In genomic region chr2:146583807-146584388, GRCm38 (mm10) we compare ENCODE assay signal across 29 mouse cellular contexts.
DNase-seq lines count a peak whose midpoint lies in the region; ATAC-seq and TF ChIP-seq lines count a peak whose summit lies in the region.
"Had no signal": no experiment of that assay in that cellular context is flagged by ENCODE, and none has a peak within 500 bp of the region (broad histone marks: within the 10 kb centered on the region; RNA-seq: fewer than 3 reads in every experiment).

No protein-coding gene starts in this region.

- no peak overlapping the region; the same call in 1 of the 2 replicates for H3K27ac ChIP-seq in liver, adult 2 months (replicated peaks; ENCODE audit: insufficient read depth, low read depth, low read length)
- H3K27ac ChIP-seq in forebrain, embryonic 14.5 days (ENCODE audit: low read depth, low read length), result no peak overlapping the region
- H3K27ac ChIP-seq in forebrain, embryonic 16.5 days (ENCODE audit: low read length), result no peak overlapping the region
- H3K27ac ChIP-seq: embryonic facial prominence, embryonic 12.5 days; embryonic facial prominence, embryonic 15.5 days; forebrain, embryonic 15.5 days; heart, embryonic 15.5 days; hindbrain, embryonic 10.5 days; hindbrain, embryonic 13.5 days had no signal

- no peak for TF ChIP-seq CTCF in liver, adult 2 months (IDR thresholded peaks at IDR 0.05; ENCODE audit: low read depth, low read length)

- H3K27me3 ChIP-seq in liver, adult 2 months (ENCODE audit: control insufficient read depth, insufficient read depth, low read length), result no peaks in the 10 kb centered on the region
- H3K27me3 ChIP-seq in forebrain, embryonic 14.5 days (replicated peaks; ENCODE audit: control insufficient read depth, insufficient read depth, low read length), result no peaks in the 10 kb centered on the region
- no peaks in the 10 kb centered on the region for H3K27me3 ChIP-seq in forebrain, embryonic 16.5 days (replicated peaks; ENCODE audit: control insufficient read depth, insufficient read depth, low read length)
- H3K27me3 ChIP-seq: CH12.LX; embryonic facial prominence, embryonic 12.5 days; embryonic facial prominence, embryonic 15.5 days; forebrain, embryonic 15.5 days; heart, embryonic 12.5 days; heart, embryonic 15.5 days; hindbrain, embryonic 13.5 days had no signal

- no peak for TF ChIP-seq POLR2A in liver, adult 2 months (IDR thresholded peaks at IDR 0.05; ENCODE audit: extremely low read depth, insufficient read depth, low read length)

- H3K4me2 ChIP-seq in forebrain, embryonic 14.5 days (ENCODE audit: low read length), result no peak overlapping the region
- no peak overlapping the region for H3K4me2 ChIP-seq in forebrain, embryonic 16.5 days (ENCODE audit: low read length)
- H3K4me2 ChIP-seq: embryonic facial prominence, embryonic 12.5 days; embryonic facial prominence, embryonic 15.5 days; forebrain, embryonic 15.5 days; heart, embryonic 12.5 days; heart, embryonic 15.5 days; hindbrain, embryonic 13.5 days had no signal

- H3K4me1 ChIP-seq in liver, adult 2 months (ENCODE audit: control insufficient read depth, insufficient read depth, low read length), result peaks cover 10% of the 10 kb centered on the region; the same call in 1 of the 2 replicates
- no peaks in the 10 kb centered on the region for H3K4me1 ChIP-seq in forebrain, embryonic 14.5 days (ENCODE audit: control insufficient read depth, insufficient read depth, low read length)
- H3K4me1 ChIP-seq in forebrain, embryonic 16.5 days (replicated peaks; ENCODE audit: control insufficient read depth, insufficient read depth, low read length), result no peaks in the 10 kb centered on the region
- H3K4me1 ChIP-seq: embryonic facial prominence, embryonic 12.5 days; embryonic facial prominence, embryonic 15.5 days; forebrain, embryonic 15.5 days; heart, embryonic 12.5 days; heart, embryonic 15.5 days; hindbrain, embryonic 10.5 days; hindbrain, embryonic 13.5 days had no signal

- no peaks in the 10 kb centered on the region for H3K9me3 ChIP-seq in forebrain, embryonic 14.5 days (replicated peaks; ENCODE audit: control insufficient read depth, low read length)
- H3K9me3 ChIP-seq in forebrain, embryonic 16.5 days (ENCODE audit: control insufficient read depth, low read length), result no peaks in the 10 kb centered on the region
- H3K9me3 ChIP-seq: embryonic facial prominence, embryonic 12.5 days; embryonic facial prominence, embryonic 15.5 days; forebrain, embryonic 15.5 days; G1E; heart, embryonic 12.5 days; heart, embryonic 15.5 days; hindbrain, embryonic 10.5 days; hindbrain, embryonic 13.5 days had no signal

- no peaks in the 10 kb centered on the region for H3K79me2 ChIP-seq in liver, adult 2 months (ENCODE audit: control insufficient read depth, insufficient read depth, low read length)

- H3K9ac ChIP-seq in liver, adult 2 months (ENCODE audit: low read depth, low read length), result no peak overlapping the region
- H3K9ac ChIP-seq in forebrain, embryonic 14.5 days (ENCODE audit: low read length), result no peak overlapping the region
- H3K9ac ChIP-seq in forebrain, embryonic 16.5 days (replicated peaks; ENCODE audit: low read depth, low read length), result no peak overlapping the region
- H3K9ac ChIP-seq: embryonic facial prominence, embryonic 12.5 days; embryonic facial prominence, embryonic 15.5 days; forebrain, embryonic 15.5 days; heart, embryonic 12.5 days; heart, embryonic 15.5 days; hindbrain, embryonic 13.5 days had no signal

- ATAC-seq in forebrain, embryonic 14.5 days, result no peak
- no peak for ATAC-seq in forebrain, embryonic 16.5 days
- ATAC-seq: forebrain, embryonic 15.5 days; hindbrain, embryonic 16.5 days had no signal

- H3K36me3 ChIP-seq in liver, adult 2 months (ENCODE audit: control insufficient read depth, insufficient read depth, low read length), result no peaks in the 10 kb centered on the region
- H3K36me3 ChIP-seq in forebrain, embryonic 14.5 days (ENCODE audit: control insufficient read depth, insufficient read depth, low read length), result no peaks in the 10 kb centered on the region
- H3K36me3 ChIP-seq in forebrain, embryonic 16.5 days (ENCODE audit: control insufficient read depth, insufficient read depth), result no peaks in the 10 kb centered on the region
- H3K36me3 ChIP-seq: embryonic facial prominence, embryonic 12.5 days; embryonic facial prominence, embryonic 15.5 days; forebrain, embryonic 15.5 days; G1E; heart, embryonic 12.5 days; heart, embryonic 15.5 days; hindbrain, embryonic 10.5 days; hindbrain, embryonic 13.5 days had no signal

- peak; percentile 15 for DNase-seq in heart, adult 11 months
- DNase-seq in heart, adult 9 months (ENCODE audit: low spot score in 2 of 2), result no peak
- peak; percentile 78 for DNase-seq in liver, adult 2 months (ENCODE audit: extremely low read depth, low read depth, low spot score)
- DNase-seq in liver (no peak), NIH3T3 (ENCODE audit: low read depth) (peak; percentile 12)
- no peak for DNase-seq in forebrain, embryonic 14.5 days (ENCODE audit: low spot score)
- no peak for DNase-seq in right cerebral cortex, adult 18-20 months
- DNase-seq: adrenal gland, adult 2 months; adrenal gland, postnatal 14 days; cerebellum, adult 11 months; cerebellum, adult 2 months; cerebellum, adult 9-11 months; cerebellum, postnatal 25 days; gastrocnemius, postnatal 14 days; heart, adult 18-20 months; heart, postnatal 10 days; heart, postnatal 36 days; kidney, adult 18-20 months had no signal

- no peak overlapping the region for H3K4me3 ChIP-seq in liver, adult 2 months (ENCODE audit: insufficient read depth, low read depth, low read length)
- H3K4me3 ChIP-seq in forebrain, embryonic 14.5 days (ENCODE audit: low read depth, low read length), result no peak overlapping the region
- H3K4me3 ChIP-seq in forebrain, embryonic 16.5 days (replicated peaks; ENCODE audit: low read length), result no peak overlapping the region
- H3K4me3 ChIP-seq: embryonic facial prominence, embryonic 12.5 days; embryonic facial prominence, embryonic 15.5 days; forebrain, embryonic 15.5 days; heart, embryonic 12.5 days; heart, embryonic 15.5 days; hindbrain, embryonic 10.5 days; hindbrain, embryonic 13.5 days had no signal

Comparison
In these comparisons a context has a peak if more than half of its experiments do, and no peak if none do; other contexts are left out.
1. DNase-seq: peak in heart, adult 11 months (single experiment), liver, adult 2 months (single experiment) and NIH3T3 (single experiment); none in heart, adult 9 months (0 of 2), liver (single experiment), forebrain, embryonic 14.5 days (single experiment) and right cerebral cortex, adult 18-20 months (single experiment).